Mouse (Mus musculus) adrenal gland, postnatal 36 days (tissue): ENCODE data around the gene Car3. TPM values are rescaled to one million over a fixed set of nuclear protein-coding genes. Genes with fewer than 3 reads are reported as not detected.

ENCODE experiments used
- DNase-seq, 2 experiments: peaks; one replicate each; pipeline ENCODE4 v3.0.0; 2021; ENCODE audit warnings: mixed read lengths in 1 of 2
- total RNA-seq, 2 experiments: library from RNA; stranded (reverse); gene quantifications; 2 replicates each; pipeline ENCODE4 v1.2.3; 2021

Gene Car3
- total RNA-seq, 2 experiments from 2014 or later, result 1,377 to 1,854 TPM

DNA sequence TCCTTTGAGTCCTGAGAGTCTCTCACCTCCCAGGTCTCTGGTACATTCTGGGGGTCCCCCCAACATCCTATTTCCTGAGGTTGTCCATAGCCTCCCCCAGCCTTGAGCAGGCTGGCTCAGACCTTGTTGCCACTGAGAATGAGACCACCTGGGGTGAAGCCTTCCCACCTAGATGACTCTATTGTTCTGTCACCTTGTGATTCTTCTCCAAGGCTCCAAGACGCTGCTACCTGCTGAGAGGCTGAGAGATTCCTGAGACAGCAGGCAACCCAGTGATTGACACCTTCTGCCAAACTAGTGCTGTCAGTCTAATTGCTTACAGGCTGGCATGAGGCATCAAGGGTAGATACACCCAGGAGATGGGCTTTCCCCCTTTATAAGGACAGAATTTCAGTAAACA lies 44.0 kb downstream of the Car3 start:
- no peak for DNase-seq

DNA sequence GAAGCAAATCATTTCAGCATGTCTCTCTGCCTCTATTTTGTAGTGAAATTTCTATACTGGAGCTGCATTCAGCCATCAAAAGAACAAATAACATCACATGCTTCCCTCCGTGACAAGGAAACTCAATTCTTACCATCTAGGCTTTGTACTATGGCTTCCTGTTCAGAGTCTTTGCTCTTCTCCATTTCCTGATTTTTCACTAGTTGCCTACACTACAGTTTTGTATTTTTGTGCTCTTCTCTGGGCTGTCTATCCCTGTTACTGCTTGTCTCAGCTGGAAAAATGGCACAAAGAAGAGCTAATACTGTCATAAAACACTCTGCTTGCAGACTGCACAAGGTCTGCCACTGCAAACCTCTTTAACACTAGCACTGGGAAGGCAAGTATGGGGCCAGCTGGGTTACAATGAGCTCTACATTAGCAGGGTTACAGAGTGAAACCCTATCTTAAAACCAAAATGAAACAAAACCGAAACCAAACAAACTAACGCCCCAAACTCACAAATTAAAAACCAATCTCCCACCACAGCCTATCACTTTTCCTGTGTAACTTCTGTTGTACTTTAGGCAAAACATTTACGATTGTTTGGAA lies 48.8 kb downstream of the Car3 start:
- no peak for DNase-seq

DNA sequence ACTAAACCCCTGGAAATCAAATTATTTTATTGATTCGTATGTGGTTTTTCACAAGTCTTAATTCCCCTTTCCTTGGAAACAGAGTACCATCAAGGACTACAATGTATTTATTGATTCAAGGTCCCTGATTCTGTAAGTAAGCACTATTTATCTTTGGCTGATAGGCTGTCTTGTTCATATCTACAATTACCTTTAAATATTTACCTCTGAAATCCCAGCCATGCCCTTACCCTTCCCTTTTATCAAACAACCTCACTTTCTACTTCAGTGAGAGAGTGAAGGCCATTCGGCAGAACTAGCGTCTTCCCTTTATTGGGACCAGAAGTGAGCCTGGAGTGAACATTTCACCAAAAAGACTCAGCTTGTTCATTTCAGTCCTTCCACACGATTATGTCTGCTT lies 50.5 kb downstream of the Car3 start:
- no peak for DNase-seq

DNA sequence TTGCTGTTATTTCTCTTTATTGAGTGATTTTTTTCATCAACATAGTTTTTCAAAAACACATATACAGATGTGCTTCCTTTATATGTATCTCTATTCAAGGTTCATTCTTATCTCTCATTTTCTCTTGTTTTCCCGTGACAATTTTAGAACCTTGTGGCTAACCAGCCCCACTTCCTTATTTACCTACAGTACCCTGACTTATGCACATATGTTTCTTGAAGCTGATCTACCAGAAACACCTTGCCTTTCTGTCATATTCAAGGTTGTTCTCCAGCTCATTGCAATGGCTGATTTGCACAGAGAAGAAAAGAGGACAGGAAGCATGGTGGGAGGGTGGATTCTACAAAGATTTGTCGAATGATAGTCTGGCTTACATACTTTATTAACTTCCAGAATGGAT lies 52.0 kb downstream of the Car3 start:
- DNase-seq, result no peak

DNA sequence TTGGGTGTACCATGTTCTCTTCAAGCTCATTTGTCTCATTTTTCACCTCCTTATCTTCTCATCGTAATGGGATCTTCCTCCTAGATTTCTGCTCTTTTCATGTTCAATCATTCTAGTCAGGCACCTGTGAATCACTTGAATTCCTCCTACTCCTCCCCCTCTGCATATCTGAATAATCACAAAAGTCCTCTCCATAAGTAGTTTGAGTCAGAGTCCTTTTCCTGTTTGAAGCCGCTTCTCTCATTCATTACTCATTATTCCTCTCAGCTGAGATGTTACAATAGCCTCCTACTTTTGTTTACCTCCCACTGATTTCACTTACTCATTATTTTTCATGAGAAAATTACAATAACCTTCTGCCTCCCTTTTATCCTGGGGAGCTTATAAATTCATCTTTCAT lies 53.9 kb downstream of the Car3 start:
- no peak for DNase-seq

Other genes with a start within 250 kb of the Car3 start
- gene Car13, start 221.8 kb upstream of the Car3 start, total RNA-seq, result 10 to 100 TPM in 1 of 2 experiments, 1 to 10 TPM in 1; 9.3 to 11.3 TPM
- gene Car1, start 55.1 kb upstream of the Car3 start, total RNA-seq, result under 1 TPM in 1 of 2 experiments, not detected in 1; 0.40 TPM
- gene Car2, start 22.8 kb downstream of the Car3 start, total RNA-seq, result 10 to 100 TPM; 39.6 to 41.8 TPM